Mouse (Mus musculus) embryo, embryonic 10 days (tissue): ENCODE data around the gene Suox.
"Not testable (repeated sequence)": the region's sequence is repeated elsewhere in the genome, so short reads cannot be mapped to it uniquely, and the experiment has no call there.

Experiments used
- DNase-seq: peaks from one replicate; pipeline ENCODE4 v3.0.0-alpha.2; 2015; ENCODE audit warnings: low spot score

Gene Suox

GRCm38 (mm10) chr10:128664808-128665207 is 9.1 kb downstream of the Suox start:
- DNase-seq, result no peak

- DNase-seq, result no peak
Observed at GRCm38 (mm10) chr10:128663441-128664220, 10.2 kb downstream of the Suox start.

- no peak for DNase-seq
Observed at GRCm38 (mm10) chr10:128662465-128662864, 11.4 kb downstream of the Suox start.

GRCm38 (mm10) chr10:128659490-128659889 is 14.4 kb downstream of the Suox start:
- DNase-seq, result no peak

GRCm38 (mm10) chr10:128657844-128658243 is 16.0 kb downstream of the Suox start:
- DNase-seq, result no peak

- no peak for DNase-seq
Observed at GRCm38 (mm10) chr10:128656731-128657130, 17.1 kb downstream of the Suox start.

- DNase-seq, result no peak
Observed at GRCm38 (mm10) chr10:128655254-128655653, 18.6 kb downstream of the Suox start.

GRCm38 (mm10) chr10:128653866-128654265 is 20.0 kb downstream of the Suox start:
- DNase-seq, result no peak

GRCm38 (mm10) chr10:128646139-128647089 is 27.5 kb downstream of the Suox start:
- DNase-seq, result peak; percentile 62

- peak; percentile 61 for DNase-seq
Observed at GRCm38 (mm10) chr10:128645111-128646011, 28.5 kb downstream of the Suox start, which contains the start of gene Ikzf4. Ikzf4 (minus strand) TSS chr10:128645991.

- DNase-seq, result no peak
Observed at GRCm38 (mm10) chr10:128642749-128643148, 31.1 kb downstream of the Suox start.

- DNase-seq, result no peak
Observed at GRCm38 (mm10) chr10:128641871-128642270, 32.0 kb downstream of the Suox start.

GRCm38 (mm10) chr10:128640891-128641290 is 33.0 kb downstream of the Suox start:
- DNase-seq, result no peak

GRCm38 (mm10) chr10:128639999-128640398 is 33.9 kb downstream of the Suox start:
- no peak for DNase-seq

- DNase-seq, result peak; percentile 49
Observed at GRCm38 (mm10) chr10:128637011-128637410, 36.9 kb downstream of the Suox start.

GRCm38 (mm10) chr10:128636561-128636960 is 37.3 kb downstream of the Suox start:
- no peak for DNase-seq

- no peak for DNase-seq
Observed at GRCm38 (mm10) chr10:128635697-128636096, 38.2 kb downstream of the Suox start.

GRCm38 (mm10) chr10:128631571-128631970 is 42.3 kb downstream of the Suox start:
- no peak for DNase-seq

- not testable (repeated sequence) for DNase-seq
Observed at GRCm38 (mm10) chr10:128630306-128630705, 43.6 kb downstream of the Suox start.

- DNase-seq, result no peak
Observed at GRCm38 (mm10) chr10:128629746-128630145, 44.1 kb downstream of the Suox start.

GRCm38 (mm10) chr10:128627398-128628317 is 46.2 kb downstream of the Suox start:
- DNase-seq, result no peak
